Mouse (Mus musculus) forebrain, embryonic 11.5 days (tissue): ENCODE measurements around the gene Ksr2. TPM values are rescaled to one million over a fixed set of nuclear protein-coding genes. Genes with fewer than 3 reads are reported as not detected.

Source experiments
- ATAC-seq: fragments of 200-750 bp; cut with Nextera tagmentation; replicated peaks from 2 replicates; pipeline ENCODE4 v1.8.0; 2017; ENCODE audit warnings: moderate TSS enrichment; ENCODE audit not compliant: low FRiP score
- DNase-seq: peaks from one replicate; pipeline ENCODE4 v3.0.0-alpha.2; 2017; ENCODE audit warnings: low spot score
- H3K27ac ChIP-seq: fragments of 300-500 bp; sonication (generic); 2 replicates; pipeline ENCODE4 v1.5.1; 2014; ENCODE audit warnings: low read depth, low read length
- H3K27me3 ChIP-seq: fragments of 300-500 bp; sonication (generic); 2 replicates; pipeline ENCODE4 v1.6.1; 2014; ENCODE audit warnings: mild to moderate bottlenecking, low read length, mixed read lengths; ENCODE audit not compliant: control insufficient read depth, insufficient read depth
- H3K36me3 ChIP-seq: fragments of 300-500 bp; sonication (generic); 2 replicates; pipeline ENCODE4 v1.6.1; 2014; ENCODE audit warnings: mild to moderate bottlenecking, low read length, moderate library complexity, mixed read lengths; ENCODE audit not compliant: control insufficient read depth, insufficient read depth
- H3K4me1 ChIP-seq: fragments of 300-500 bp; sonication (generic); replicated peaks from 2 replicates; pipeline ENCODE4 v1.6.1; 2014; ENCODE audit warnings: low read length, mixed read lengths; ENCODE audit not compliant: control insufficient read depth, insufficient read depth
- H3K4me2 ChIP-seq: fragments of 300-500 bp; sonication (generic); 2 replicates; pipeline ENCODE4 v1.6.1; 2014; ENCODE audit warnings: low read depth, mild to moderate bottlenecking, low read length, moderate library complexity, mixed read lengths; ENCODE audit not compliant: severe bottlenecking
- H3K4me3 ChIP-seq: fragments of 300-500 bp; sonication (generic); 2 replicates; pipeline ENCODE4 v1.5.1; 2014; ENCODE audit warnings: low read depth, low read length
- H3K9ac ChIP-seq: fragments of 300-500 bp; sonication (generic); 2 replicates; pipeline ENCODE4 v1.6.1; 2014; ENCODE audit warnings: low read length
- H3K9me3 ChIP-seq: fragments of 300-500 bp; sonication (generic); 2 replicates; pipeline ENCODE4 v1.6.1; 2016; ENCODE audit warnings: low read length, mixed read lengths; ENCODE audit not compliant: control insufficient read depth
- WGBS: fragments of 180-500 bp; shearing (Covaris S2); extraction: QIAGEN DNeasy Blood & Tissue Kit; methylation state at CpG from one replicate; pipeline ENCODE4 v1.1.7; 2014; 5-methylcytosine and 5-hydroxymethylcytosine counted together
- polyA plus RNA-seq: library from polyadenylated mRNA; unstranded; fragments of >200 nt; fragmentation: Nextera tagmentation; extraction: Ambion mirVana; gene quantifications from 2 replicates; pipeline ENCODE4 v1.2.1, GENCODE M21; 2014

Gene Ksr2
- polyA plus RNA-seq, 1 experiment from 2014 or later: 1.2 TPM

DNA sequence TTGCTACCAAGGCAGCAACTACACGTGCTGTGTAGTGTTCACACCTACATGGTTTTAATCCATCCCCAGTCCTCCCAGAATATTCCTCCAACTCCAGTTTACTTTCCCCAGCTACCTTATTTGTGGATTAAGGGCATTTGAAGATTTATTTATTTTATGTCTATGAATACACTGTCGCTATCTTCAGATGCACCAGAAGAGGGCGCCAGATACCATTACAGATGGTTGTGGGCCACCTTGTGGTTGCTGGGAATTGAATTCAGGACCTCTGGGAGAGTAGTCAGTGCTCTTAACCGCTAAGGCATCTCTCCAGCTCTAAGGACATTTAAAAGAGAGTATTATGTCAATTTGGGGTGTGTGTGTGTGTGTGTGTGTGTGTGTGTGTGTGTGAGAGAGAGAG lies 108.7 kb downstream of the Ksr2 start:
- H3K27me3 ChIP-seq: no peaks in the 10 kb centered on the region
- H3K27ac ChIP-seq: no peak overlapping the region
- H3K4me2 ChIP-seq: no peak overlapping the region
- 62% methylated on average over 4 of the region's 4 CpGs for WGBS
- no peaks in the 10 kb centered on the region for H3K36me3 ChIP-seq
- no peak overlapping the region for H3K9ac ChIP-seq
- DNase-seq (no peak), ATAC-seq (no peak)
- H3K4me1 ChIP-seq: no peaks in the 10 kb centered on the region
- no peak overlapping the region for H3K4me3 ChIP-seq
- H3K9me3 ChIP-seq: no peaks in the 10 kb centered on the region

DNA sequence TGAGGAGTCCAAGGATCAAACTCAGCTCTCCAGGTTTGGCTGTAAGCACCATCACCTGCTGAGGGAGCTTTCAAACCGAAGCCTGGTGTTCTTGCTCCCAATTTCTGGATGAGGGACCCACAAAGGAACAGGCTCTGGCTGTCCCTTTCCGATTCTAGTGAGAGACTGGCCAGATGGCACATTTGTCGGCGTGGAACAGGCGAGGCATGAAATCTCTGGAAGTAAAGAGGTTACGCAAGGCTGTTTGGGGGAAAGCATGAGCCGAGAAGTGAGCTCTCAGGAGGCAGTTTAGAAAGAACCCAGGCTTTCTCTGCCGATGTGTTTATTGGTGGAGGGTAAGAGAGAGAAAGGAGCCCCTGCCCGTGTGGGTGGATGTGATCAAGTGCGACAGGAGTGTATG lies 109.2 kb downstream of the Ksr2 start:
- ATAC-seq: no peak
- H3K4me3 ChIP-seq: no peak overlapping the region
- H3K27ac ChIP-seq: no peak overlapping the region
- DNase-seq: no peak
- no peaks in the 10 kb centered on the region for H3K27me3 ChIP-seq
- no peaks in the 10 kb centered on the region for H3K4me1 ChIP-seq
- H3K9ac ChIP-seq: no peak overlapping the region
- H3K4me2 ChIP-seq: no peak overlapping the region
- 86% methylated on average over 10 of the region's 10 CpGs for WGBS
- no peaks in the 10 kb centered on the region for H3K36me3 ChIP-seq
- H3K9me3 ChIP-seq: no peaks in the 10 kb centered on the region

DNA sequence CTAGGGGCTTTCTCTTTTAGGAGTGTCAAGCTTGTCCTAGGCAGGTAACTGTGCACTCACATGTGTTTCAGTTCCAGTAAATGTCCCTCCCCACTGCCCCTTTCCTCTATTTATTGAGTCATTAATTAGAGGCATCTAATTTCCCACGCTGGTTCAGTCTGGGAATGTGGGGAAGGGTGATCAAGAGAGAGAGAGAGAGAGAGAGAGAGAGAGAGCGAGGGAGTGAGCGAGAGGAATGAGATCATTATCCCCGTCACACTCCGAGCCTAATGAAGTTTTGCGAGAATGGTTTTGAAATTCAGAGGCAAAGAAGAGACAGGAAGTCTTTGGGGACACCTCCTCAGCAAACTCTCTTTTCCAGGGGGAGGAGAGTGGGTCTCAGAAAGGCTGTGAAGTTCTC lies 117.2 kb downstream of the Ksr2 start:
- H3K27ac ChIP-seq: no peak overlapping the region
- peaks cover 2% of the 10 kb centered on the region; the same call in 1 of the 2 replicates for H3K27me3 ChIP-seq
- H3K4me3 ChIP-seq: no peak overlapping the region
- 56% methylated on average over 6 of the region's 6 CpGs for WGBS
- ATAC-seq: no peak
- no peak overlapping the region for H3K4me2 ChIP-seq
- H3K9me3 ChIP-seq: no peaks in the 10 kb centered on the region; the same call in 1 of the 2 replicates
- DNase-seq: no peak
- peaks cover 9% of the 10 kb centered on the region; the same call in 1 of the 2 replicates for H3K4me1 ChIP-seq
- H3K9ac ChIP-seq: no peak overlapping the region
- H3K36me3 ChIP-seq: no peaks in the 10 kb centered on the region

DNA sequence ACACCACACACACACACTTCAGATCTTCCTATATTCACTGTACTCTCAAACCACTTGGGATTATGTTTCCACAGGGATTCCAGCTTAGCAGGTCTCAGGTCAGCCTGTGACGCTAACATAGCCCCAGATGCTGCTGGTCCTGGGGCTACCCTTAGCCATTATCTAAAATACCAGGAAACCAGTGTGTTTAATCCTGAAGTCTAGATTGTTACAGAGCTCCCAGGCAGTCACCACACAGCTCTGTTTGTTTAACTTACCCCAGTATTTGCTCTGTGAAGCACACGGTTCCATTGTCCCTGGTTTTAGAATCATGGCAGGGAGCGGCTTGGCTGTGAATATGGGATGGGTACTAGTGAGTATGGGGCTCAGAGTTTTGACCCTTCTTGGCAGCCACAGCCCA lies 125.4 kb downstream of the Ksr2 start:
- Histone ChIP-seq H3K4me2 (no peak overlapping the region), H3K27me3 (no peaks in the 10 kb centered on the region), H3K27ac (no peak overlapping the region), H3K4me1 (peaks cover 3% of the 10 kb centered on the region; the same call in 1 of the 2 replicates), H3K9ac (no peak overlapping the region), H3K36me3 (no peaks in the 10 kb centered on the region), H3K9me3 (no peaks in the 10 kb centered on the region), H3K4me3 (no peak overlapping the region)
- no peak for DNase-seq
- ATAC-seq: no peak
- 73% methylated on average over 3 of the region's 3 CpGs for WGBS

DNA sequence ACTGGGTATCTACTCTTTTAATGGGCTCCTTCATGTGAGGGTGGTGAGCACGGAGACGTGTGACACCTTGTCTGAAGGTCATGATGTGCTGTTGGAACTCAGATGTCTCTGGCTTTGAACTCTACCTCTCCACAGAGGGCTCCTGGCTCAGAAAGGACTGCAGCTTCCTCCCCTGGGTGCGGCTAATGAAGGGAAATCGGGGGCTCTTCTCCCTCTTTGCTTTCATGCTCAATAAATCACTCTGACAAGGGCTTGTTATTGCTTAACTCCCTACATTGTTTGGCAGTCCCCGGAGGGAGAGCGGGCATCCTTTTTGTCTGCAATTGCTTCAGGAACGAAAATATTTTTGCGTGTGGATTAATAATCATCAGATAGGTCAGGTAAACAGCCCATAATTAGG lies 127.9 kb downstream of the Ksr2 start:
- H3K4me1 ChIP-seq: 0 out of 2 replicates have a peak, but pooled peaks cover 2% of the 10 kb centered on the region
- H3K9me3 ChIP-seq: no peaks in the 10 kb centered on the region
- H3K4me3 ChIP-seq: no peak overlapping the region
- H3K27me3 ChIP-seq: no peaks in the 10 kb centered on the region
- ATAC-seq (no peak), DNase-seq (no peak)
- H3K4me2 ChIP-seq: no peak overlapping the region
- 79% methylated on average over 8 of the region's 8 CpGs for WGBS
- H3K9ac ChIP-seq: no peak overlapping the region
- H3K36me3 ChIP-seq: no peaks in the 10 kb centered on the region
- H3K27ac ChIP-seq: no peak overlapping the region

DNA sequence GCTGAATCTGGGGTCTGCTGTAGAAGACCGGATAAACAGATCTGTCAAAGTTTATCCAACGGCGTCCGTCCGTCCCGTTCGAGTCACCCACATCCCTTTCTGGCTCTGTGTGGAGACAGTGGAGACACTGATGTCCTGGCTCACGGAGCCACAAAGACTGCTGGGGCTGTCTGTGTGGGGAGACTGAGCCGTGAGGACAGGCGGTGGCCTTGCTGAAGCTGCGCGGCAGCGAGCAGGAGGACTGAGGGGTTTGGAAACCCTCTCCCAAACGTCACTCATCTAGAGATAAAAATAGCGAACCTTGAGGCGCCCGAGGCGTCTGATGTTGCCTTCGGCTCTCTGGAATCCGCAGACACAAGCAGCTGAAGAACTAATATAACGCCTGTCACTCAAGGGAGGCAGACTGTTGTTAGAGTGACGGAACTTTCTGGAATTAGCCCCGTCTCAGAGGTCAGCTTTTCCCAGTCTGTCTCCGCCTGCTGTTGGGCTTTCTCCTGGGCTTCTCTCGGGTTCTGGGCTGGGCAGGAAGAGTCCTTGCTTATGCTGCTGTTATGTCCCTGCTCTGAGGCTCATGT lies 133.0 kb downstream of the Ksr2 start:
- Histone ChIP-seq H3K36me3 (no peaks in the 10 kb centered on the region), H3K4me3 (no peak overlapping the region), H3K9me3 (no peaks in the 10 kb centered on the region), H3K4me2 (no peak overlapping the region), H3K27ac (no peak overlapping the region), H3K4me1 (no peaks in the 10 kb centered on the region), H3K27me3 (no peaks in the 10 kb centered on the region), H3K9ac (no peak overlapping the region)
- DNase-seq (no peak), ATAC-seq (no peak)
- 85% methylated on average over 25 of the region's 25 CpGs for WGBS

DNA sequence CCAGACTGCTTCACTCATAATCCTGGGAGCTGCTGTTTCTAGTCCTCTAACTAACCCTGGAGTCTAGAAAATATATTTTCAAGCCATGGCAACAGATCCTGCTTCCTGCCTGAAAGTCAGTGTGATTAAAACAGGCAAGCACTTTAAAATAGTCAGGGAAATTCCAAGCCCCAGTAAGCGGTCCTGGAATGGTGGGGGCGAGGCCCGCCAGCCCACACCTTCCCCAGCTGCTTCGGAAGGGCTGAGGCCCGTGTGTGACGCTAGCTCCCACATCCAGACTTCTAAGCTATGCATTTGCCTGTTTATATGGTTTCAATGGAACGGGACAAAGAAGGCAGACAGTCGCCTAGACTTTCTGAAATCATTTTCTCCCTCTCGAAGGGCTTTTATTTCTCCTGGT lies 137.2 kb downstream of the Ksr2 start:
- no peak overlapping the region for H3K9ac ChIP-seq
- H3K4me2 ChIP-seq: no peak overlapping the region
- no peaks in the 10 kb centered on the region for H3K36me3 ChIP-seq
- no peaks in the 10 kb centered on the region for H3K27me3 ChIP-seq
- no peak for ATAC-seq
- no peaks in the 10 kb centered on the region for H3K9me3 ChIP-seq
- H3K4me1 ChIP-seq: no peaks in the 10 kb centered on the region
- no peak overlapping the region for H3K4me3 ChIP-seq
- WGBS: 77% methylated on average over 9 of the region's 9 CpGs
- DNase-seq: no peak
- no peak overlapping the region for H3K27ac ChIP-seq

DNA sequence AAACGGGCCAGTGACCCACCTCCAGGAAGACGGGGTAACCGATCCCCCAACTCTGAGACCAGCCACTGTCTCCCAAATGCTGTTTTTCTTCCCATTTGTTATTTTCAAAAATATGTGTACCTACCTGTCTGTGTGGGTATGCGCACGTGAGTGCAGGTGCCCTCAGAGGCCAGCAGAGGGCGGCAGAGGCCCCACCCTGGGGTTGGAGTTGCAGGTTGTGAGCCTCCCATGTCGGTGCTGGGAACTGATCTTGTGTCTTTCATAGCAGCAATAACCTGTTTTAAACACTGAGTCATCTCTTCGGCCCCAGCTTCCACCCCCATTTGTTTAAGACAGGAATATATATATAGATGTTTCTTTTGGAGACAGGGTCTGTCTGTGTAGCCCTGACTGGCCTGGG lies 138.3 kb downstream of the Ksr2 start:
- 95% methylated on average over 8 of the region's 8 CpGs for WGBS

DNA sequence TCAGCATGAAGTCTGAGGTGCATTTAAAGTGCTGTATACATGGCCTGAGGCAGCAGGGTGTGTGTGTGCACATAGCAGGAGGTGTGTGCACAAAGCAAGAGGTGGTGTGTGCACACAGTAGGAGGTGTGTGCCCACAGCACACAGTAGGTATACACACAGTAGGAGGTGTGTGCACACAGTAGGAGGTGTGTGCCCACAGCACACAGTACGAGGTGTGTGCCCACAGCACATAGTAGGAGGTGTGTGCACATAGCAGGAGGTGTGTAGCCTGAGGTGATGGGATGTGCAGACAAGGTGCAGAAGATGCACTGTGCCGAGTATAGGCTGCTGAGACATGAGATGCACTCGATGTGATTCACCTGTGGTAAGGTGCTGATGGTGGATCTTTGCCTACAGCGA lies 140.7 kb downstream of the Ksr2 start:
- no peak overlapping the region for H3K4me2 ChIP-seq
- 85% methylated on average over 4 of the region's 4 CpGs for WGBS
- H3K4me3 ChIP-seq: no peak overlapping the region
- H3K27me3 ChIP-seq: no peaks in the 10 kb centered on the region
- H3K9ac ChIP-seq: no peak overlapping the region
- no peaks in the 10 kb centered on the region for H3K36me3 ChIP-seq
- no peak for DNase-seq
- ATAC-seq: no peak
- H3K27ac ChIP-seq: no peak overlapping the region
- H3K4me1 ChIP-seq: no peaks in the 10 kb centered on the region
- H3K9me3 ChIP-seq: no peaks in the 10 kb centered on the region

More for the DNA sequence above, 138.3 kb downstream of the Ksr2 start:
- no peaks in the 10 kb centered on the region for H3K9me3 ChIP-seq
- H3K36me3 ChIP-seq: no peaks in the 10 kb centered on the region
- DNase-seq (no peak), ATAC-seq (no peak)
- H3K9ac ChIP-seq: no peak overlapping the region
- no peaks in the 10 kb centered on the region for H3K27me3 ChIP-seq
- no peaks in the 10 kb centered on the region for H3K4me1 ChIP-seq
- no peak overlapping the region for H3K4me3 ChIP-seq
- H3K4me2 ChIP-seq: no peak overlapping the region
- H3K27ac ChIP-seq: no peak overlapping the region
